Mouse (Mus musculus) hindbrain, postnatal 0 days (tissue): ENCODE data around the gene Pole2. TPM values are rescaled to one million over a fixed set of nuclear protein-coding genes. Genes with fewer than 3 reads are reported as not detected.
A peak's percentile ranks its signal among the peaks of the same experiment; 100 is the strongest.
"Not testable (repeated sequence)": the region's sequence is repeated elsewhere in the genome, so short reads cannot be mapped to it uniquely, and the experiment has no call there.

Experiments used
- ATAC-seq: fragments of 200-750 bp; cut with Nextera tagmentation; 2 replicates; pipeline ENCODE4 v1.8.0; 2017; ENCODE audit warnings: mild to moderate bottlenecking, moderate TSS enrichment, moderate library complexity
- DNase-seq: peaks from one replicate; pipeline ENCODE4 v3.0.0-alpha.2; 2015; ENCODE audit warnings: low spot score
- H3K27ac ChIP-seq: fragments of 300-500 bp; sonication (generic); 2 replicates; pipeline ENCODE4 v1.5.1; 2014; ENCODE audit warnings: mild to moderate bottlenecking
- H3K27me3 ChIP-seq: fragments of 300-500 bp; sonication (generic); 2 replicates; pipeline ENCODE4 v1.6.1; 2014; ENCODE audit warnings: low read length, mixed read lengths; ENCODE audit not compliant: insufficient read depth
- H3K36me3 ChIP-seq: fragments of 300-500 bp; sonication (generic); 2 replicates; pipeline ENCODE4 v1.6.1; 2014; ENCODE audit warnings: low read length, mixed read lengths; ENCODE audit not compliant: insufficient read depth
- H3K4me1 ChIP-seq: fragments of 300-500 bp; sonication (generic); 2 replicates; pipeline ENCODE4 v1.6.1; 2014; ENCODE audit warnings: antibody characterized with exemption, low read length, mixed read lengths; ENCODE audit not compliant: insufficient read depth
- H3K4me2 ChIP-seq: fragments of 300-500 bp; sonication (generic); 2 replicates; pipeline ENCODE4 v1.6.1; 2014; ENCODE audit warnings: low read depth, mild to moderate bottlenecking, low read length, moderate library complexity, mixed read lengths
- H3K4me3 ChIP-seq: fragments of 300-500 bp; sonication (generic); 2 replicates; pipeline ENCODE4 v1.5.1; 2014; ENCODE audit warnings: low read length
- H3K9ac ChIP-seq: fragments of 300-500 bp; sonication (generic); replicated peaks from 2 replicates; pipeline ENCODE4 v1.6.1; 2014; ENCODE audit warnings: mild to moderate bottlenecking, low read length, moderate library complexity, mixed read lengths
- H3K9me3 ChIP-seq: fragments of 300-500 bp; sonication (generic); 2 replicates; pipeline ENCODE4 v1.6.1; 2016; ENCODE audit warnings: low read length, mixed read lengths
- CTCF ChIP-seq: IDR thresholded peaks from 2 replicates; pipeline ENCODE4 v1.5.1; 2016; ENCODE audit warnings: antibody characterized with exemption, control low read depth, low read depth
- WGBS: fragments of 180-500 bp; shearing (Covaris S2); extraction: QIAGEN DNeasy Blood & Tissue Kit; methylation state at CpG from one replicate; pipeline ENCODE4 v1.1.7; 2014; 5-methylcytosine and 5-hydroxymethylcytosine counted together
- polyA plus RNA-seq: library from polyadenylated mRNA; unstranded; fragments of >200 nt; fragmentation: Nextera tagmentation; extraction: Ambion mirVana; gene quantifications from 2 replicates; pipeline ENCODE4 v1.2.1, GENCODE M21; 2015
- total RNA-seq: library from RNA; depleted of rRNA; stranded (reverse); fragments of >200 nt; gene quantifications from 2 replicates; pipeline ENCODE4 v1.2.3, GENCODE M21; 2014

Gene Pole2
- total and polyA plus RNA-seq, 2 experiments from 2014 or later, result 3.1 to 4.4 TPM

GRCm38 (mm10) chr12:69167656-69168460 lies 60.1 kb downstream of the Pole2 start:
- ATAC-seq (peak; percentile 71), DNase-seq (no peak)
- Histone ChIP-seq H3K4me1 (peaks cover 8% of the 10 kb centered on the region; the same call in 1 of the 2 replicates), H3K27ac (peak overlapping the region; percentile 65), H3K36me3 (no peaks in the 10 kb centered on the region), H3K27me3 (no peaks in the 10 kb centered on the region), H3K9ac (peak overlapping the region; percentile 64), H3K4me3 (peak overlapping the region; percentile 72), H3K9me3 (no peaks in the 10 kb centered on the region), H3K4me2 (peak overlapping the region; percentile 99)
- WGBS, result 9% methylated on average over 18 of the region's 18 CpGs
- no peak for TF ChIP-seq CTCF

GRCm38 (mm10) chr12:69166861-69167581 lies 61.0 kb downstream of the Pole2 start:
- not testable (repeated sequence) for H3K36me3 ChIP-seq, H3K4me3 ChIP-seq, ATAC-seq, H3K9me3 ChIP-seq, DNase-seq, H3K4me2 ChIP-seq, H3K27me3 ChIP-seq, H3K4me1 ChIP-seq, H3K9ac ChIP-seq, H3K27ac ChIP-seq
- 74% methylated on average over 8 of the region's 8 CpGs for WGBS

- ATAC-seq (no peak), DNase-seq (no peak)
- Histone ChIP-seq H3K9ac (no peak overlapping the region), H3K4me3 (no peak overlapping the region), H3K36me3 (no peaks in the 10 kb centered on the region), H3K27me3 (no peaks in the 10 kb centered on the region), H3K4me1 (peaks cover 8% of the 10 kb centered on the region; the same call in 1 of the 2 replicates), H3K4me2 (no peak overlapping the region), H3K9me3 (no peaks in the 10 kb centered on the region), H3K27ac (no peak overlapping the region)
- WGBS, result 62% methylated on average over 3 of the region's 3 CpGs
- TF ChIP-seq CTCF, result peak; percentile 3; the same call in 1 of the 2 replicates
These were observed 63.1 kb downstream of the Pole2 start for GRCm38 (mm10) chr12:69164904-69165303.

- H3K27me3 ChIP-seq, H3K4me3 ChIP-seq, H3K27ac ChIP-seq, DNase-seq, H3K36me3 ChIP-seq, H3K9me3 ChIP-seq, H3K9ac ChIP-seq, H3K4me1 ChIP-seq, ATAC-seq, H3K4me2 ChIP-seq: not testable (repeated sequence)
- WGBS, result 88% methylated on average over 4 of the region's 4 CpGs
These were observed 64.4 kb downstream of the Pole2 start for GRCm38 (mm10) chr12:69163586-69163985.

- H3K9ac ChIP-seq, H3K4me2 ChIP-seq, ATAC-seq, H3K9me3 ChIP-seq, H3K4me3 ChIP-seq, H3K27ac ChIP-seq, DNase-seq, H3K27me3 ChIP-seq, H3K4me1 ChIP-seq: not testable (repeated sequence)
- 86% methylated on average over 2 of the region's 2 CpGs for WGBS
- peaks cover 11% of the 10 kb centered on the region; the same call in 1 of the 2 replicates for H3K36me3 ChIP-seq
These were observed 67.3 kb downstream of the Pole2 start for GRCm38 (mm10) chr12:69160677-69161076.

- Histone ChIP-seq H3K4me2 (peak overlapping the region; percentile 27), H3K27me3 (no peaks in the 10 kb centered on the region), H3K36me3 (peaks cover 11% of the 10 kb centered on the region; the same call in 1 of the 2 replicates), H3K9me3 (no peaks in the 10 kb centered on the region), H3K4me1 (no peaks in the 10 kb centered on the region), H3K27ac (no peak overlapping the region), H3K9ac (no peak overlapping the region), H3K4me3 (peak overlapping the region; percentile 25)
- DNase-seq (peak; percentile 84), ATAC-seq (peak; percentile 0; the same call in 1 of the 2 replicates)
- WGBS, result 5% methylated on average over 9 of the region's 9 CpGs
- peak; percentile 82 for TF ChIP-seq CTCF
These were observed 68.4 kb downstream of the Pole2 start for GRCm38 (mm10) chr12:69159578-69159940.

GRCm38 (mm10) chr12:69158765-69159577 lies 69.0 kb downstream of the Pole2 start, which contains the start of gene Rps29:
Gene Rps29 (minus strand): TSS chr12:69159186.
- Histone ChIP-seq H3K4me2 (peak within 1 kb of the TSS; percentile 77), H3K27ac (peak within 1 kb of the TSS; percentile 96), H3K36me3 (peaks cover 11% of the 10 kb centered on the region; the same call in 1 of the 2 replicates), H3K4me3 (peak within 1 kb of the TSS; percentile 71), H3K9ac (peak within 1 kb of the TSS; percentile 85)
- WGBS, result under 1% methylated on average over 57 of the region's 68 CpGs
- not testable (repeated sequence) for H3K9me3 ChIP-seq, H3K27me3 ChIP-seq, H3K4me1 ChIP-seq
- ATAC-seq (peak; percentile 99), DNase-seq (peak; percentile 100)
